Mouse (Mus musculus) bone marrow, adult 2 months (tissue): ENCODE data around the gene Lyst. TPM values are rescaled to one million over a fixed set of nuclear protein-coding genes. Genes with fewer than 3 reads are reported as not detected.
"Not testable (repeated sequence)": the region's sequence is repeated elsewhere in the genome, so short reads cannot be mapped to it uniquely, and the experiment has no call there.

Experiments used
- H3K27ac ChIP-seq: fragments of 200-500 bp; 2 replicates; pipeline ENCODE4 v1.5.1; 2012; ENCODE audit warnings: low read depth, mild to moderate bottlenecking, control low read depth, inconsistent platforms, low read length; ENCODE audit not compliant: control insufficient read depth, poor library complexity, insufficient read depth
- H3K4me1 ChIP-seq: fragments of 200-500 bp; 2 replicates; pipeline ENCODE4 v1.6.1; 2011; ENCODE audit warnings: low read length; ENCODE audit not compliant: control insufficient read depth, insufficient read depth
- H3K4me3 ChIP-seq: fragments of 200-500 bp; replicated peaks from 2 replicates; pipeline ENCODE3; 2011; ENCODE audit warnings: mild to moderate bottlenecking, low read depth, low read length, control low read depth; ENCODE audit not compliant: control insufficient read depth
- CTCF ChIP-seq: fragments of 200-500 bp; IDR thresholded peaks from 2 replicates; pipeline ENCODE4 v1.5.1; 2011; ENCODE audit warnings: low read length, control low read depth; ENCODE audit not compliant: control insufficient read depth, insufficient read depth
- POLR2A ChIP-seq: fragments of 200-500 bp; IDR thresholded peaks from 2 replicates; pipeline ENCODE4 v1.6.1; 2011; ENCODE audit warnings: low read depth, mild to moderate bottlenecking, control low read depth, low read length, borderline replicate concordance; ENCODE audit not compliant: control insufficient read depth
- WGBS: fragments of 180-500 bp; shearing (Covaris S2); methylation state at CpG from one replicate; pipeline ENCODE4 v1.1.7; 2018; 5-methylcytosine and 5-hydroxymethylcytosine counted together
- polyA plus RNA-seq: library from polyadenylated mRNA; stranded (reverse); fragments of >200 nt; gene quantifications from 2 replicates; pipeline ENCODE4 v1.2.4, GENCODE M21; 2011; ENCODE audit warnings: low replicate concordance; ENCODE audit not compliant: missing spikeins, insufficient read depth, insufficient read length

The Lyst gene
- polyA plus RNA-seq, 1 experiment, result 27.6 TPM

GRCm38 (mm10) chr13:13635224-13635623, 45.0 kb downstream of the Lyst start:
- no peak overlapping the region for H3K4me3 ChIP-seq
- no peaks in the 10 kb centered on the region for H3K4me1 ChIP-seq
- 91% methylated on average over 12 of the region's 12 CpGs for WGBS
- no peak for TF ChIP-seq CTCF
- no peak for TF ChIP-seq POLR2A
- no peak overlapping the region for H3K27ac ChIP-seq

GRCm38 (mm10) chr13:13637577-13637976, 47.4 kb downstream of the Lyst start:
- TF ChIP-seq POLR2A (no peak), CTCF (no peak)
- H3K27ac ChIP-seq, result no peak overlapping the region
- H3K4me3 ChIP-seq, result no peak overlapping the region
- WGBS, result 67% methylated on average over 3 of the region's 3 CpGs
- H3K4me1 ChIP-seq, result no peaks in the 10 kb centered on the region

- WGBS, result 85% methylated on average over 6 of the region's 6 CpGs
- H3K4me3 ChIP-seq, result no peak overlapping the region
- H3K27ac ChIP-seq, result no peak overlapping the region
- H3K4me1 ChIP-seq, result no peaks in the 10 kb centered on the region
- no peak for TF ChIP-seq POLR2A
- TF ChIP-seq CTCF, result no peak
These were observed 47.8 kb downstream of the Lyst start for GRCm38 (mm10) chr13:13637981-13638380.

GRCm38 (mm10) chr13:13638725-13639124, 48.5 kb downstream of the Lyst start:
- no peak for TF ChIP-seq POLR2A
- WGBS, result 89% methylated on average over 4 of the region's 4 CpGs
- Histone ChIP-seq H3K4me3 (no peak overlapping the region), H3K27ac (no peak overlapping the region), H3K4me1 (no peaks in the 10 kb centered on the region)

GRCm38 (mm10) chr13:13647296-13647695, 57.1 kb downstream of the Lyst start:
- TF ChIP-seq POLR2A (no peak), CTCF (no peak)
- Histone ChIP-seq H3K27ac (no peak overlapping the region), H3K4me1 (no peaks in the 10 kb centered on the region), H3K4me3 (no peak overlapping the region)
- WGBS, result 79% methylated on average over 3 of the region's 3 CpGs

GRCm38 (mm10) chr13:13655453-13655852, 65.3 kb downstream of the Lyst start:
- no peak for TF ChIP-seq POLR2A
- TF ChIP-seq CTCF, result no peak
- Histone ChIP-seq H3K4me3 (no peak overlapping the region), H3K27ac (no peak overlapping the region), H3K4me1 (no peaks in the 10 kb centered on the region)
- WGBS, result 90% methylated on average over 3 of the region's 3 CpGs

- 27% methylated on average over 2 of the region's 2 CpGs for WGBS
- H3K4me1 ChIP-seq, H3K4me3 ChIP-seq, H3K27ac ChIP-seq: not testable (repeated sequence)
These were observed 75.9 kb downstream of the Lyst start for GRCm38 (mm10) chr13:13666103-13666502.

- WGBS, result 58% methylated on average over 5 of the region's 5 CpGs
- no peak overlapping the region for H3K27ac ChIP-seq
- TF ChIP-seq POLR2A (no peak), CTCF (no peak)
- H3K4me1 ChIP-seq, result no peaks in the 10 kb centered on the region; the same call in 1 of the 2 replicates
- H3K4me3 ChIP-seq, result no peak overlapping the region
These were observed 80.5 kb downstream of the Lyst start for GRCm38 (mm10) chr13:13670669-13671068.

GRCm38 (mm10) chr13:13671585-13672328, 81.6 kb downstream of the Lyst start:
- H3K4me1 ChIP-seq, result no peaks in the 10 kb centered on the region
- TF ChIP-seq POLR2A (no peak), CTCF (no peak)
- H3K4me3 ChIP-seq, result no peak overlapping the region
- H3K27ac ChIP-seq, result no peak overlapping the region
- WGBS, result 81% methylated on average over 6 of the region's 6 CpGs
